Mouse (Mus musculus): Measurements from ENCODE around the gene Plekho2.

Gene Plekho2

DNA sequence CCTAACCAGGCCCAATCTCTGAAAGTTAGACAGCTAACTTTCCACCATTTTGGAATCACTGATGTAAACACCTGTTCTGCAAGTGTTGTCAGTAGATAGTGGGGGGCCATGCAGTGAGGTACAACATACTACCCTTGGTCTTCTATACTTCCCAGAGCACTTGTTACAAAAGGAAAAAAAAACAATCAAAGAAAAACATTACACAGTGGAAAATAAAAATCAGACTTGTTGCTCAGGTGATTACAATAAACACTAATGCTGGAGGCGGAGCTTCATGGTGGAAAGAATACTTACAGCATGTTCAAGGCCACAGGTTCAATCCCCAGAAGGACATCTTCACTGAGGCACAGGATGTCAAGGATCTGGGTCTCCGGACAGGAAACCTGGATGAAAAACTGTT lies 27.1 kb downstream of the Plekho2 start:
- no peak for DNase-seq

- DNase-seq = no peak
Observed at GRCm38 (mm10) chr9:65552141-65552540, 27.7 kb downstream of the Plekho2 start.

DNA sequence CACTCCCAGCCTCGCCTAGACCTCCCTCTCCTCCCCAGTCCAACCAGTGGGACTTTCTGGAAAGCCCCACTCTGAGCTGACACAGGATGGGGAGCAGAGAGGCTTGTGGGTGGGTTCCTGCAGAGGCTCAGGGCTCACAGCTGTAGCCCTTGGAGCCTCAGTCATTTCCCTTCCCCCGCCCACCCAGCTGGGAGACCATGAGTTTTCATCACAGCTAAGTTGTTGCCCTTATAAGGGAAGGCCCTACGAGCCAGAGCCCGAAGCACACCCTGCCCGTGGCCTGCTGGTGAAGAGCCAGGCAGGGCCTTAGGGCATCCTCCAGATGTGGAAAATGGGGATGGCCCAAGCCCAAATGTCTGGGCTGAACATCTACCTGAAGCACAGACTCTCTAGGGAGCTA lies 28.8 kb downstream of the Plekho2 start:
- DNase-seq = no peak

GRCm38 (mm10) chr9:65550079-65550831 lies 29.6 kb downstream of the Plekho2 start:
- no peak for DNase-seq

DNA sequence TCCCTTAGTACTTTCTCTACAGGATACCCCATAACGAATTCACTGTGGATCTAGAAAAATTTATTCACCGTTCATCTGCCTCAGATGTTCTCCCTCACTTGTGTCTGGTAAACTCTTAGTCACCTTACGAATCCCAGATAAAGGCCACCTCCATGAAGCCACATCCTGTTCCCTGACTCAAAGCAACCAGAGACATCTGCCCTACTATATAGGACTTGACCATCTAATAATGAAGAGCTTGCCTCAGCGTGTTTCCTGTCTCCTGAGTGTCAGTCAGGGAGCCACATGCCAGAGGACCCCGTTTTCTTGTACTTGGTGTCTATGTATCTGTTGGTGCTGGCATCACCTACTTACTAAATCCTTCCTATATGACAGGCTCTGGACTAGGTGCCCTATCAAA lies 30.2 kb downstream of the Plekho2 start:
- DNase-seq = no peak

DNA sequence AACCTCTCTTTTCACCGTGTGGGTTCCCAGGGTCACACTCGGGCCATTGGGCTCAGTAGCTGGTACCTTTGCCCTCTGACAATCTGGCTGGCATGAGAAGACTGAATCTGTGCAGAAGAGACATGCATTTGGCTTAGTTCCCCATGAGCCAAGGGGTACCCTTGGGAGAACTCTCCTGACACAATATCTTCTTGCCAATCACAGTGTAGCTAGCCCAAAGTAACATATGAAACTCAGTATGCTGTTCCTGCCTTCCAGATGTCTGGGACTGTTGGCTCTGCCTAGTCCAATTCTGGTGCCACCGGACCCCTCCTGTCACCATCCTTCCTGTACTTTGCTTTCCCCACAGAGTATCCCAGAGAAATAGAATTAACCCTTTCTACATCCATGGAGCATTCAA lies 30.7 kb downstream of the Plekho2 start:
- no peak for DNase-seq

DNA sequence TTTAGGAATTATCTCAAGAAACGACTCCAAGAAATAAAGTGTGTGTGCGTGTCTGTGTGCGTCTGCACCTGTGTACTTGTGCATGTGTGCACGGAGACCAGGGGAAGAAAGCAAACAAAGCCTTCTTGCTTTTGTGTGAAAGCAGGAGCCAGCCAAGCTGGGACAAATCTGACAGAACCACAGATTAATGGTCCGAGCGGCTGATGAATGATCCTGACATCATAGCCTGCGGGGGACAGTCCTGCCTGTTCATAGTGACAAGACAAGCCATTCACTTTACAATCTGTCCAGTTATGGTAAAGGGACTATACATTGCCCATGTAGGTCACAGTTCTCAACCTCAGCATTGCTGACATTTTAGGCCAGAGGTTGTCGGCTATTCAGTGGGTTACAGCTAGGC lies 31.5 kb downstream of the Plekho2 start:
- no peak for DNase-seq

GRCm38 (mm10) chr9:65547844-65548243 lies 32.0 kb downstream of the Plekho2 start:
- no peak for DNase-seq

GRCm38 (mm10) chr9:65547111-65547510 lies 32.7 kb downstream of the Plekho2 start:
- no peak for DNase-seq

- no peak for DNase-seq
Observed at GRCm38 (mm10) chr9:65546413-65546695, 33.5 kb downstream of the Plekho2 start.

GRCm38 (mm10) chr9:65545635-65546412 lies 34.0 kb downstream of the Plekho2 start:
- DNase-seq = no peak

- DNase-seq = no peak
Observed at GRCm38 (mm10) chr9:65542111-65542524, 37.7 kb downstream of the Plekho2 start.

DNA sequence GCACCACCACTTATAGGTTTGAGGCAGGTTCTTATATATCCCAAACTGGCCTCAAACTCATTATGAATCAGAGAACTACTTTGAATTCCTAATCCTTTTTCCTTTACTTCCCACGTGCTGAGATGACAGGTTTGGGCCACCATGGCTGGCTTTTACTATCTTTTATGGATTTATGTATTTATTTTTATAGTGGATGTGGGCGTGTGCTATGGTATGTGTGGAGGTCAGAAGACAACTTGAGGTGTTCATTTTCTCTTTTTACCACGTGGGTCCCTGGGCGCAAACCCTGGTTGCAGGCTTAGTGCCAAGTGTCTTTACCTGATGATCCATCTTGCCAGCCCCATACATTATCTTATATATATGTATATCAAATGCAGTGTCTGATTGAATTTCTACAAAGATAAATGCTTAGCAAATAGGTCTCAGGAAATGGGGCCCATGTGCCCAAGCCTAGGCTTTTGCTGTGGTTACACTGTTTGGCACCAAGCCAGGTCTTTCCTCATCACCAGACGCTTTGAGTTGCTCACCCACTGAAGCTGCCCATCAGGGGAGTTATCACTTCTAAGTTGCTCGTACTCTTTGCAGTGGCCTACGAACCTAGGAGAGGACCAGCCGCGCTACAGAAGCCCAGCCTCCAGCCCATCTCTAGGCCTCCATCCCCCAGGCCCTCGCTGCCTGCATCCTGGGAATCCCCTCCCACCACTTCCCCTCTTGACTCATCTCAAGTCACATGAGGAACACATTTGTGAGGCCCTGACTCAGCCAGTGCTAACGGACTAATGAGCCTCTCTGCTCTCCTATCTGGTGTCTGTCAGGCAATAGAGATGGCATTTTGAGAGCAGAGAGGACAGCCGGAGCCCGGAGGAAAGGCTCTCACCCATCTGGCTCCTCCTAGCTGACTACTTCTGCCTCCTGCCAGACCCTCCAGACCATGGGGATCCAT lies 38.4 kb downstream of the Plekho2 start:
- no peak for DNase-seq

DNA sequence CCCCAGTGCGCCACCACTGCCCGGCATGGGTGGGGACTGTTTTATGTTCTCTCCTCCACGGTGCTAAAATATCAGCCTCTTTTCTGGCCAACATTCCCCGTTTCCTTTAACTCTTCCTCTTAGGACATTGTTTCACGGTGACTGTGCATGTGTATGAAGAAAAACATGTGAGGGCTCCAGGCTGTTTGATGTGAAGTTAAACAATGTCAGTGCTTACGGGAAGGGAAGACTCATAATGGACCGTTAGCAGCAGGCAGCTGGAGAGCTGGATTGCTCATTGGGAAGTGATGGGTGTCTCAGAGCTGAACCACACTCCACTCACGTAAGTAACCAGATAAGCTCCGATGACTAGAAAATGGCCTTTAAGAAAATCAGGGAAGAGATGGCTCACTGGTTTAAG lies 40.1 kb downstream of the Plekho2 start:
- no peak for DNase-seq

GRCm38 (mm10) chr9:65537901-65538630 lies 41.8 kb downstream of the Plekho2 start:
- no peak for DNase-seq

DNA sequence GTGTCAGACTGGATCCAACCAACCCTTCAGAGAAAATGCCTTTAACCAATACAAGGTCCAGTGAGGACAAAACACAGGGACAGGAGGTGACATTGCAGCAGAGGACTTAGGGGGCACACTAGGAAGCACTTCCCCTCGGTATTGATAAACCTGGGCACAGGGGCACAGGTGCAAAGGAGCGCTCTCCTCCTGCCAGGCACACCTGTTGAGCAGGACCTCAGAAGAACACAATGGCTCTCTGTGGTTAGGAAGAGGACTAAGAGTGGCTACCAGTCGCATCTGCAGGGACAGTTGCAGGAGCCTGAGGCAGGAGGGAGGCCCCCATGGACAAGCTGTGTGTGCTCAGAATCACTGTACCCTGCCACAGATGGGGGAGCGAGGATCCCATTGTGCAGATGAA lies 43.3 kb downstream of the Plekho2 start:
- DNase-seq = no peak

DNA sequence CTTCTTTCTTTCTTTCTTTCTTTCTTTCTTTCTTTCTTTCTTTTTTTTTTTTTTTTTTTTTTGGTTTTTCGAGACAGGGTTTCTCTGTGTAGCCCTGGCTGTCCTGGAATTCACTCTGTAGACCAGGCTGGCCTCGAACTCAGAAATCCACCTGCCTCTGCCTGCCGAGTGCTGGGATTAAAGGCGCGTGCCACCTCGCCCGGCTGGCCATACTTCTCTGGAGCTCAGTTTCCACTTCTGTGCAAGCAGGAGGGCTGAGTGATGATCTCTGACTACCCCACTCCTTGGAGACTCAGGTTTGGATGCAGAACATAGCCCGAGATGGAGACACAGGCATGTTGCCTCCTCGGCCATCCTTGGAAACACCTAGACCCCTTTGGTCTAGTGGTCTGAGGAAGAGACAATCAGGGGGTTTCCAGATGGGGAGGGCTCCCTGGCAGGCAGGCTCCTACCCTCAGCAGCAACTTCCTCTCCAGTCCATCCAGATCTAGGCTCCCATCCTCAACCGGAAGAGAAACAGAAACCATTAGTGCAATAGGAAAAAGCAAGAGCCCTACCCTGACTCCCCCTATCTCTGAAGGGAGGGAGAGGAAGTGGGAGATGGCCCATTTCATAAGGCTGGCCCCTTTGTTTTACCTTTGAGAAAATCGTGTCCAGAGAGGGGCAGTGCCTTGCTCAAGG lies 43.9 kb downstream of the Plekho2 start:
- no peak for DNase-seq

- no peak for DNase-seq
Observed at GRCm38 (mm10) chr9:65535191-65535722, 44.6 kb downstream of the Plekho2 start.

DNA sequence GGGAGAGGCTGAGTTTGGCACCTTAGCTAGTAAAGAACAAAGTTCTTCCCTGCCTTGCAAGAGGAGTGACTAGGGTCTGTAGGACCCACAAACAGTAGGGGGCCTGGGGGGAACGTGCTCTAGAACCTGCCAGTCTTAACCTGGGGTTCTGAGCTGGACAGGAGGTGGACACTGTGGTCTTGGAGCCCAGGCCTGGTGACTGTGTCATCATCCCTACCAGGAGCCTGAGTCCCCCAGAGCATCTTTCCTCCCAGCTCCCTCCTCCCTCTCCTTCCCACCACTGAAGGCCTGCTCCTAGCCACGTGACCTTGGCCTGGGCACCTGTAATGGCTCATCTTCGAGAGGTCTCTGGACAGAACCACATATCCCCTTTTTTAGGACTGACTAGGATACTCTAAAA lies 45.7 kb downstream of the Plekho2 start:
- DNase-seq = no peak

DNA sequence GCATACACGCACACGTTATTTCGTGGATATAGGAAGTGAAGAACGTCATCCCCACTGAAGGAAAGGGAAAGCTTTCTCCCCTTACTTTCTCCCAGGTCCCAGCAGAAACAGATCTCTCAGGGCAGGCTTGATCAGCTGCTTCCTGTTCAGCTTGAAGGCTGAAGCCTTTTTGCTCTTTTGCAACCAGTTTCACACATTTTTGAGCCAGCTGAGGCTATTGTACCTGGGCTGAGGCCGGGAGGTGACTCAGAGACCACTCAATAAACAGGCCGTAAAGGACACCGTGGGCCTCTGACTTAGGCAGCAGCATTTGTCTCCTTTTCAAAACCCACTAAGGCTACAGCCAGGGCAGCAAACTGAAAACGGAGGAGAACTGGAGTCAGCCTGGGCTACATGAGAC lies 46.9 kb downstream of the Plekho2 start:
- no peak for DNase-seq

DNA sequence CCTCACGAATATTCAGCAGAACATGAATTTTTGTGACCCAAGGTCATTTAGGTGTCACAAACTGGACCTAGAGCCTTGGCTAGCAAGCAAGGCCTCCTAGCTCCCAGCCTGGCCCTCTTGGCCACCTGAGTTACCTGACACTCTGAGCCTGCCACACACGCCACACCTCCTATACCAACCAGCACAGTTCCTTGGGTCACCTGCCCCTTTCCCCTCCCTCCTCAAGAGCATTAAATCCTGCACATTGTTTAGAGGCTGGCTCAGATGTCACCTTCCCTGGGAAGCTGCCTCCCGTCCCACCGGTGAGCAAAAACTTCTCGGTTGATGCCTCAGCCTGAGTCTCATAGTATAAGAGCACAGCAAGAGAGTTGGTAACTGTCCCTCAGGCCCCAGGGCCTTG lies 48.6 kb downstream of the Plekho2 start:
- DNase-seq = no peak

DNA sequence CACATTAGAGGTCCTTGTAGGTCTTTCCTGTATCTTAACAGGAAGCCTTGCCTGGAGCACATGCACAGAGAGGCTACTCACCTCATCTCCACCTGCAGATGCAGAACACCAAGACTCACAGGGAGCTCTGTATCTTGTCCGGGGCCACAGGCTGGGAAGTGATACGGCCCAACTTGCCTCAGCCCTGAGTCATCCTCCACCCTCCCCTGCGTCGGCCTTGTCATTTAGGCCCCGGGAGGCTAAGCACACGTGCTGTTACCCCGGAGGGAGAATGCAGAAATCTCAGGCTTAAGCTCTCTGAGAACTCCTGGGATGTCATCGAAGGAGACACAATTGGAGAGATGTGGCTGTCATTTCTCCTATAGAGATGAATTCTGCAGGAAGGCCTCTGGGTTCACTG lies 50.2 kb downstream of the Plekho2 start:
- DNase-seq = no peak

Measured in cerebellum, adult 18-20 months (tissue).